Mouse (Mus musculus): ENCODE measurements at regions not wholly inside any gene's neighbourhood (a gene's known extent, or its start where the extent isn't known, plus 50 kb on each side); places are given as distances from the start of the nearest gene placed in this dataset.

- no peak for DNase-seq (ENCODE audit: low spot score)
- intact Hi-C loops (cut with DNase I) = no loop called here
Observed at GRCm38 (mm10) chr12:17481687-17482086, 62.9 kb upstream of the Odc1 start.

GRCm38 (mm10) chr12:17482196-17482595, 62.4 kb upstream of the Odc1 start:
- DNase-seq (ENCODE audit: low spot score) = no peak

DNA sequence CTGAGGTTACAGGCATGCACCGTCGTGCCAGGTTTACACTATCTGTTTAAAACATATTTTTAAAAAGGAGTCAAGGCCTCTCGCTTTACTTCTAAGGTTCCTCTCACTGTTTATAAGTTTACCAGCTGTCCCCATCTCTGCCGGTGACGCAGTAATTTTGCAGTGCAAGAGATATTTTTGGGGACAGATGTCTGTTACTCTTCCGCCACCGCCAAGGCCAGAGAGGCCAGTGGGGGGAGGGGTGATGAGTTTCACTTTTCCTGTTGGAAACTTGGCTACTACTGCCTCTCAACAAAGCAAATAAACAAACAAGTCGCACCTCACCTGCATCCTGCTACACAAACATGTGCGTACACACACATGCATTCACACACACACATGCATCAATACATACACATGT, 60.1 kb upstream of the Odc1 start:
- DNase-seq (ENCODE audit: low spot score) = peak; percentile 15
- intact Hi-C loops (cut with DNase I) = no loop called here

More at GRCm38 (mm10) chr12:17482196-17482595, 62.4 kb upstream of the Odc1 start:
- intact Hi-C loops (cut with DNase I) = no loop called here

DNA sequence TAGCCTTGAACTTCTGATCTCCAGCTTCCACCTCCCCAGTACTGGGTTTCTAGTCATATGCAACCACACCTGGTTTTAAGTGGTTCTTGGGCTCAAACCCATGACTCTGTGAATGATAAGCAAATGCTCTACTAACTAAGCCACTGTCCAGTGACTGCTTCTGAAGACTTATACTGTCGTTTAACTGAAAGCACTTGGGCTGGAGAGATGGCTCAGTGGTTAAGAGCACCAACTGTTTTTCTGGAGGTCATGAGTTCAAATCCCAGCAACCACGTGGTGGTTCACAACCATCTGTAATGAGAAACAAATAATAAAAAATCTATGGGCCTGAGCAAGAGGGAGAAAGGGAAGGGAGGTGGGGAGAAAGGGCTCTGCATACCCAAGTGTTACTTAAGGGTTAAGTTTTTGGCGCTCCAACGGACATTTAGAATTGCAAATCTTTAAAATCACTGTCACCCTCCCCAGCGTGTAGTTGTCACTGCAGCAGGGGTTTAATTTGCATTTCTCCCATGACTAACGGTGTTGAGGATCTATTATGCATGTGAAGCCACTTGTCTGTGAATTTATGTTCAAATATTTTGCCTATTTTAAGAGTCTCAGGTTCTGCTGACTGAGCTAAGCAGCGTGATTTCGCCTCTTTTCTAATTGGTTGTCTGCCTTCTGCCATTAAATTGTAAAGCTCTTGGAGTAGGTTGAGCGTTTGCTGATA, 58.4 kb upstream of the Odc1 start:
- intact Hi-C loops (cut with DNase I) = no loop called here

DNA sequence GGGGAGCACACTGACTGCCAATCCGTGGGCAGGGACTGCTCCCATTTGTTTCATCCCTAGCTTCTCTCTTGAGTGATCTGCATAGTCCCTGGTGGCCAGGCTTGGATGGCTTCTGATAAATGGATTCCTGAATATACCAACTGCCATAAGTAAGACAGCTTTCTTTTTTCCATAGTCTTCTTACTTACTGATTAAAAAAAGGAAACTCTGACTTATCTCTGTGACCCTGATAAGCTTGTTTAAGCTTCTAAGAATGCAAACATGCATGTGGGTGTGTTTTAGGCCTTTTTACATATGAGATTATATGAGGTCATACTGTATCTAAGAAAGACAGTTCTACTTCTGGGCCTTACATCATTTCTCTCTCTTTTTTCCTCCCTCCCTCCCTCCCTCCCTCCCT, 57.3 kb upstream of the Odc1 start:
- DNase-seq (ENCODE audit: low spot score) = no peak
- intact Hi-C loops (cut with DNase I) = no loop called here

More for the DNA sequence above, 58.4 kb upstream of the Odc1 start:
- no peak for DNase-seq (ENCODE audit: low spot score)

GRCm38 (mm10) chr12:17488203-17488602, 56.4 kb upstream of the Odc1 start:
- intact Hi-C loops (cut with DNase I) = no loop called here
- DNase-seq (ENCODE audit: low spot score) = no peak

GRCm38 (mm10) chr12:17489971-17490370, 54.6 kb upstream of the Odc1 start:
- no peak for DNase-seq (ENCODE audit: low spot score)
- intact Hi-C loops (cut with DNase I) = no loop called here

DNA sequence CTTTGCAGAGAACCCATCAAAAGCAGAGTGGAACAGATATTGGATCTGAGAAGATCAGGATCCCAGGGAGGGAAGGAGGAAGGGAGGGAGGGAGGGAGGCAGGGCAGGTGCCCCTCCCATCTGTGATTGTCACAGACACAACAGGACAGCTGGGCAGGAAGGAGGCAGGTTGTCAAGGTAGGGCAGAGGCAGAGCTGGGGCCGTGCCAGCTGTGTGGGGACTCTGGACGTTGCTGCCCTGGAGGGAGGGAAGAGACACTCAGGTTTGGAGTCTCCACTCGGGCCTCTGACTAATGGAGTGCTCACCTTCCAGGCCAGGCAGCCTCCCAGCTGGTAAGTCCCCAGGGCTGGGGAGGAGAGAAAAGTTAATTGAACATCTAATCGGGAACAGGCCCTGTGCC, 52.0 kb upstream of the Odc1 start:
- no peak for DNase-seq (ENCODE audit: low spot score)
- intact Hi-C loops (cut with DNase I) = no loop called here

- intact Hi-C loops (cut with DNase I) = no loop called here
- DNase-seq (ENCODE audit: low spot score) = no peak
Observed at GRCm38 (mm10) chr12:17493053-17493452, 51.5 kb upstream of the Odc1 start.

DNA sequence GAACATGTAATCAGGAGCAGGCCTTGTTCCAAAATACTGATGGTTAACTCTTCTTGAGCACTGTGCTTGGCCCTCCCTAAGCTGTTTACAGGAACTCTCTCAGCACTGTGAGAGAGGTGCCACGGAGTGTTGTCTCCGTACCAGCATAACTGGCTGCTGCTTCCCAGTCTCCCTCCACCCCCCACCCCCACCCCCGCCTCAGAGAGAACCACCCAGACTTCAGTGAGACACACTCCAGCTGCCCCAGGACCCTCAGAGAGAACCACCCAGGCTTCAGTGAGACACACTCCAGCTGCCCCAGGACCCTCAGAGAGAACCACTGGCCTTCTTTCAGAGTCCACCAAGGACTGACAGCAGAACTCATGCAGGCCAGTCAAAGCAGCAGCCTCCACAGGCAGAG, 50.8 kb upstream of the Odc1 start:
- no peak for DNase-seq (ENCODE audit: low spot score)
- intact Hi-C loops (cut with DNase I) = no loop called here
